Mouse (Mus musculus) adrenal gland, adult 8-10 months (tissue): ENCODE results near the gene Ly6g6f. TPM values are rescaled to one million over a fixed set of nuclear protein-coding genes. Genes with fewer than 3 reads are reported as not detected.

Source experiments
- DNase-seq: peaks from one replicate; pipeline ENCODE4 v3.0.0; 2022
- total RNA-seq, 4 experiments: library from RNA; stranded (reverse); gene quantifications; 2 replicates each; pipeline ENCODE4 v1.2.4; 2022

Ly6g6f gene
- total RNA-seq, 4 experiments from 2014 or later, result not detected

DNA sequence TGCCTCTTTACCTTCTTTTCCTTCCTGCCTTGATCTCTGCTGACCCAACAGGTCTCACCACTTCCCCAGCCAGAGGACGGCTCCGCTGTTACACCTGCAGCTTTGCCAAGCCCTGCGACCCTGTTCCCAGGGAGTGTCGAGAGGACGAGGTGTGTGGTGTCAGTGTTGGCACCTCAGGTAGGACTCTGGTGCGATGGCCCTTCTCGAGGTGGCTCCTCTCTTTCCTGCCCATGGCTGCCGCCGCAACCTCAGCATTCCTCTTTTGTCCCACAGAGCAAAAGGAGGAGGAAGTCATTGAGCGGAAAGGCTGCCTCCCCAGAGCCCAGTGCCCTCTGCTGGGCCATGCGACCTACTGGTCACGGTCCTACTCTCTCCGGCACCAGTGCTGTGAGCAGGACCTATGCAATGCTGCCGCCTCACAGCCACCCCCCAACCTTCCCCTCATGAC is 7.6 kb downstream of the Ly6g6f start, which contains the start of gene Ly6g6d:
TSS of gene Ly6g6d (minus strand) at position 280 of the 448 bp plus-strand sequence.
- DNase-seq, result no peak

GRCm38 (mm10) chr17:35077285-35077684 is 8.1 kb downstream of the Ly6g6f start:
- DNase-seq, result no peak

GRCm38 (mm10) chr17:35076507-35077176 is 8.8 kb downstream of the Ly6g6f start, which contains the start of gene Ly6g6e:
Gene Ly6g6e, plus strand, starts transcription at chr17:35076902.
- no peak for DNase-seq

DNA sequence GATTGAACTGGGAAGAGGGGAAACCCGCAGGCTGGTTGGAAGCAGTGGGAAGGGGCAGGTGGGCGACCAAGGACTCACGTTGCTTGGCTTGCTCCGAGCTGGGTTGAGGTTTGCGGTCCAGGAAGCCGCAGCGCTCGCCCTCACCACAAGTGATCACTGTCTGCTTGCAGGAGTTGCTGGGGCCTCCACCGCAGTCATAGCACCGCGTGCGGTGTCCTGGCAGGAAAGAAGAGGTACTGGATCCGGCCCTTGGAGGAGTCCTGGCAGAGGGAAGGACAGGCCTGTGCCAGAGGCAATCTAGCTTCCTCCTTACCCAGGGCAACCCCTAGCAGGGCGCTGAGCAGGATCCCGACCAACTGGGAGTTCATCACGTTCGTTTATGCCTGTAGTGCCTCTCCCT is 11.3 kb downstream of the Ly6g6f start:
- no peak for DNase-seq

- no peak for DNase-seq
Measured at GRCm38 (mm10) chr17:35071454-35071853, 14.0 kb downstream of the Ly6g6f start.

DNA sequence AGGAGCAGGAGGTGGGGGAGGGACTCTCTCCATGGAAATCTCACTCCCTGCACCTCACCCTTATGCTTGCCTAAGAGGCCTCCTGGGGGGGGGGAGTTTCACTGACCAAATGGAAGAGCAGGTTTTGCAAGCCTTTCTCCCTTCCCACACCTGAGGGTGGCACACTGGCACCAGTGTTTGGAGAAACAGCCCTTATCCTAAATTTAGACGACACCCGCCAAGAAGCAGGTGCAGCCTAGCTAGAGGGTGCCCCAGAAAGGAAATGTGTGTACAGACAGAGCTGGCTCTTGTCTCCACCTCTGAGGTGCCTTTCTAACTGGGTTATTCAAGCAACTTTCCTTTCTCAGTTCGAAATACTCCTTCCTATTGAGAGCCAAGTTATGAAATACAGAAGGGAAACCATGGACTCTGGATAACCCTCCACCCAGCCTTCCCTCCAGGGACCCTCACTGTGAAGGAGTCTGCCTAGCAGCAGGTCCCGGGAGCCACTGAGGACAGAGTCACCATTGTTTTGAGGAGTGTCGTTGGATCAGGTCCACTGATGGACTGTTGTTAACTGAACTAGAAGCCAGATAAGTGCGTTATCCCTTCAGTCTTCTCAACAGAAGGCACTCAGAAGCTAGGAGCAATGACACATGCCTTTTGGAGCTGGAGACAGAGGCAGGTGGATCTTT is 14.7 kb downstream of the Ly6g6f start:
- DNase-seq, result no peak

DNA sequence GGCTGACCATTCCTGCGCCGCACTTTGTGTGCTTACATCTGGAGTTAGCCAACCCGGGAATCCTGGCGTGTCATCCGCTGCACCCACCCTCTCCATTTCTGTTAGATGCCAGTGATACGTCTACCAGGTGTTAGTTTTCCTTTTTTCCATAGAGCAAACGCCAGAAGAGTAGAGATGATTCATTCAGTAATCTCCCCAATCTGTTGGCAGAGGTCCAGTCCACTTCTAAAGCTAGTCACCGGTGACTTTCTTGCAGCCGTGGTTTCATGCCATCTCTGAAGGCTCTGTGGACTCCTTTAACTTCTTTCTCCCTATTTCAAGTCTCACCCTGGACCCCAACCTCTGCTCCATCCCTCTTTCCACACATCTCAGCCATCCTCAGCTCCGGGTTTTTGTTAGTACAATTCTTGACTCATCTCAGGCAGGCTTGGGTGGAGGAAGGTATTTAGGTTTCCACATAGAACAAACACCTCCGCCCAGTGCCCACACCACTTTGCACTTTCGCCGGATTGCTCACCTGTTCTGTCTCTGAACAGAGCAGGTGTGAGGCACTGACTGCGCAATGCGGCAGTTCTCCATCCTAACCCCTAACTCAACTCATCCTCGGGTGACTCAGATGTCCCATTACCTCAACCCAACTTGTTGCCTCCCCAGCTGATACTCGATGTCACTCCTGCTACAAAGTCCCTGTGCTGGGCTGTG is 17.0 kb downstream of the Ly6g6f start:
- no peak for DNase-seq

DNA sequence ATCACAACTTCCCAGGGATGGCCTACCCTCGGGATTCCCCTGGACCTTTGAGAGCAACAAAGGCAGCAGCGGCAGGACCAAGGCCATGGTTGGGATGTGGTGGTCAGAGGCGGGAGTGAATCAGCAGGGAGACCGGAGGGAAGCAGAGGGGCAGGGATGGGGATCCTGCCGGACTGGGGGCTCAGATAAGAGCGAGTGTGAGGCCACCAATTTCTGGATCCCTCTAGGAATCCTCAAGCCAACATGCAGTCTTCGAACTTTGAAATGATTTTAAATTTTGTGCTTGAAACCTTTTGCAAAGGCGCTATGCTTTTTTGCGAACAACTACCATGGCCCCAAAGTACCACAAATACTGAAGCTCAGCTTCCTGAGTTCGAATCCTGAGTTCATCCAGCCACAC is 19.3 kb downstream of the Ly6g6f start, which contains the start of gene Mpig6b:
TSS of gene Mpig6b (minus strand) at position 101 of the 400 bp plus-strand sequence.
- DNase-seq, result no peak

- DNase-seq, result no peak
Measured at GRCm38 (mm10) chr17:35064951-35065947, 20.2 kb downstream of the Ly6g6f start, which contains the start of gene Ly6g6c. Gene Ly6g6c, plus strand, starts transcription at chr17:35065388.

DNA sequence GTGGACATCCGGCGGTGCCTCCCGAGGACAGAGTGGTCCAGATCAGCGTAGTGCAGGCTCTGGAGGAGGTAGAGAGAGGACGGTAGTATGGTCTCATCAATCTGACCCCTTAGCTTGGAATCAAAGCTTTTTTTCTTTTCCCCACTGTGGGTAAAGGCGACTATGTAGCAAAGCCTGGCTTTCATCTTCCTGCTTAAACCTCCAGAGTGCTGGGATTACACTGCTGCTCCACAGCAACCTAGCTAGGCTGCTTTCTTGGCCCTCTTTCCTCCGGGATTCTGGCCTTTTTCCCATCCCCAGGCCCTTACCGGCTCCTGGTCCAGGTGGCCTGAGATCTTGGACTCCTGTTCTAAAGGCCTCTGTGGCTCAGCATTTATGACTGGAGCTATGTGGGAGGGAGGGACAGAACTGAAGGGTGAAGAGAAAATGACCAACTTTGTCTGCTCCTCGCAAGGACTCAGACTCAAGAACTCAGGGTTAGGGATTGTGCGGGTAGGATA is 21.0 kb downstream of the Ly6g6f start:
- DNase-seq, result no peak

- DNase-seq, result no peak
Measured at GRCm38 (mm10) chr17:35063466-35063865, 21.9 kb downstream of the Ly6g6f start.

DNA sequence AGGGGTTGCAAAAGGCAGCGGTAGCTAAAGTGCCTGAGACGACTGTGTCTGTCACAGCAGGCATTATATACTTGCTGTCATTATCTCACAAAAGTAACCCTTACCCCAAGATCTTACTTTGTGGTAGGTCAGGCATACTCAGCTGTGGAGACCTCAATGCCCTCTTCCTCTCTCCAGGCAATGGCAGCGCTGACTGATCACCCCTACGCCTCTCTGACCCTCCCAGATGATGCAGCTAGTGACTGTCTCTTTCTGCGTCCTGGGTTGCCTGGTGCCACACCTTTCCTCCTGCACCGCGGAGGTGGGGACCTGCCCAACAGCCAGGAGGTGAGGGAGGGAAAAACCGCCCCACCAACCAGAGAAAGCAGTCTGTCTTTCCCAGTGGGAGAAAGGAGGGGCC is 24.1 kb downstream of the Ly6g6f start:
- DNase-seq, result no peak

DNA sequence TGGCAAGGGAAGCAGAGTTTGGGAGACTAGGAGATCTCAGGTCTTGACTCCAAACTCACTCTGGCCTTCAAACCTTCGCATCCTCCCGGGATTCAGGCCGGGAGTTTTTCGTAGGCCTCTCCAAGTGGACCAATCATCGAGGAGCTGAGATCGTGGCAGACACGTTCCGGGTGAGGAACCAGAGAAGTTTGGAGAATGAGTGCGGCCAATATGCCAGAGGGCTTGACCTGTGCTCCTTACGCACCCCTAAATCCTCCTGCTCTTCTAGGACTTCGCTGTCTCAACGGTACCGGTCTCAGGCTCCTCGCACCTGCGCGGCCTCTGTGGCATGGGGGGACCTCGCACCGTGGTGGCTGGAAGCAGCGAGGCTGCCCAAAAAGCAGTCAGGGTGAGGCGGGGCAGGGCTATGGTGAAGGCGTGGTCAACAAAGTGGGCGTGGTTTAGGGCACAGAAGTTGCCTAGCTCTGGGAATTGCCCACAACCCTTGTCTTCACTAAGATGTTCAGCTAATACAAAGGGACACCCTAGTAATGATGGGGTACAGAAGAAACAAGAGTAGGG is 24.6 kb downstream of the Ly6g6f start:
- no peak for DNase-seq

- DNase-seq, result no peak
Measured at GRCm38 (mm10) chr17:35060071-35060470, 25.3 kb downstream of the Ly6g6f start.

DNA sequence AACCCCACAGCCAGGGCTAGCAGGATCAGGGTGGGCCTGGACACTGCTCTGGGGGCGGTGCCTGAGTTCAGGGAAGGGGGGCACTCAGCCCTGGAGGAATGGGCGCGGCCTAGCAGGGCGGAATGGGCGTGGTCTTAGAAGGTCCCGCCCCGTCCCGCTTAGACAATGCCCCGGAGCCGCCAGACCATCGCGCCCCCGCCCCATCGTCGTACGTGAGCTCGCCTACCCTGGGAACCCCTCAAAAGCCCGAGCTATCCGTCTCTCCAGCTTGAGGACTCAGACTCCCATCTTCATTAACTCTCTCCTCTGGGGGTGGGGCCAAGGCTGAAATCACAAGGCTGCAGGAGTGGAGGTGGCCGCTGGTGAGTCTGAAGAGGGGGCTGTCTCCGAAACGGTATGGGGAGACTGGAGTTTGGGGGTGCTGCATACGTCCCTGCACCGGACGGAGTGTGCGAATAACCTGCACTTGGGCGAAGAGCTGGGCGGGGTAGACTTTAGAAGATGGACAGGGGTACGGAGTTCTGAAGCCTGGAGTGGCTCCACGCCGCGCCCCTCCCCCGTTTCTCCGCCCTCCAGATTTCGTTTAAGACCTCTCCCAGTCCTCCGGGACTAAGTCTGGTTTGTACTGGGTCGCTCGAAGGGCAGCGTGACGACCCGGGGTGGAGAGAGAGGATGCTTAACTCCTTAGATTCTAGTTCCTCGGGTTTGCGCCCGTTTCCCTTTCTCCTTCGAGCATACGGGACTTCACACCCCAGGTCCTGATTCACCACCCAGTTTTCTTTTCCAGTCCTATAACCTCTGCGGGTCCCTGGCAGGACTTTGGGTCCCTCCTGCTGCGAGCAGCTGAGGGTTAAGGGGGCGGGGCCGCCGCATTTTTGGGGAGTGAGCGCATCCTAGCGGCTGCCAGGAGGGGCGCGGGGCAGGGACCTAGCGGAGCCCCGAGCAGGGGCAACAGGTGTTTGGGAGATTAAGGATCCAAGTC is 26.2 kb downstream of the Ly6g6f start, which contains the start of gene Ddah2:
TSS of gene Ddah2 (plus strand) at position 125 of the 982 bp plus-strand sequence.
- peak; percentile 75 for DNase-seq

- DNase-seq, result no peak
Measured at GRCm38 (mm10) chr17:35058316-35058715, 27.1 kb downstream of the Ly6g6f start.

- no peak for DNase-seq
Measured at GRCm38 (mm10) chr17:35057090-35057489, 28.3 kb downstream of the Ly6g6f start.

- no peak for DNase-seq
Measured at GRCm38 (mm10) chr17:35055691-35056495, 29.5 kb downstream of the Ly6g6f start.

DNA sequence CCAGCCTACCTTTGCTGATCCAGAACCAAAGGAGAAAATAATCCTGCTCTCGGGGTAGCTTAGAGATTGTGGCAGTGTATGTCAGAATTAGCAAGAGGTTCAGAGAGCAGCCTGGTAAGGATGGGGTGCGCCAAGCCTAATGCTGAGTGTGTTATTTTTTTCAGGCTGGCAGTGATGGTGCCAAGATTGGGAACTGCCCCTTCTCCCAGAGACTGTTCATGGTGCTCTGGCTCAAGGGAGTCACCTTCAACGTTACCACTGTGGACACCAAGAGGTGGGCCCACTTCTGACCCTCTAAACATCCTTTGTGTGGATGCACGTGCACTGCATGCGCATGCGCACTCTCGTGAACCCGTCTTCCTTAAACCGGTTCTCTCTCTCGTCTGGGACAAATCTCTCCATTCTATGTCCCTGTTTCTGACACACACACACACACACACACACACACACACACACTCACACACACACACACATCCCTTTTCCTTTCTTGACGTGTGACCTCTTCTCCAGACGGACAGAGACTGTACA is 33.1 kb downstream of the Ly6g6f start:
- DNase-seq, result no peak
